Mouse (Mus musculus): ENCODE data around the gene 1700123O20Rik.

Gene 1700123O20Rik

GRCm38 (mm10) chr14:54727565-54727964, 41.5 kb downstream of the 1700123O20Rik start:
- no peak for DNase-seq

DNA sequence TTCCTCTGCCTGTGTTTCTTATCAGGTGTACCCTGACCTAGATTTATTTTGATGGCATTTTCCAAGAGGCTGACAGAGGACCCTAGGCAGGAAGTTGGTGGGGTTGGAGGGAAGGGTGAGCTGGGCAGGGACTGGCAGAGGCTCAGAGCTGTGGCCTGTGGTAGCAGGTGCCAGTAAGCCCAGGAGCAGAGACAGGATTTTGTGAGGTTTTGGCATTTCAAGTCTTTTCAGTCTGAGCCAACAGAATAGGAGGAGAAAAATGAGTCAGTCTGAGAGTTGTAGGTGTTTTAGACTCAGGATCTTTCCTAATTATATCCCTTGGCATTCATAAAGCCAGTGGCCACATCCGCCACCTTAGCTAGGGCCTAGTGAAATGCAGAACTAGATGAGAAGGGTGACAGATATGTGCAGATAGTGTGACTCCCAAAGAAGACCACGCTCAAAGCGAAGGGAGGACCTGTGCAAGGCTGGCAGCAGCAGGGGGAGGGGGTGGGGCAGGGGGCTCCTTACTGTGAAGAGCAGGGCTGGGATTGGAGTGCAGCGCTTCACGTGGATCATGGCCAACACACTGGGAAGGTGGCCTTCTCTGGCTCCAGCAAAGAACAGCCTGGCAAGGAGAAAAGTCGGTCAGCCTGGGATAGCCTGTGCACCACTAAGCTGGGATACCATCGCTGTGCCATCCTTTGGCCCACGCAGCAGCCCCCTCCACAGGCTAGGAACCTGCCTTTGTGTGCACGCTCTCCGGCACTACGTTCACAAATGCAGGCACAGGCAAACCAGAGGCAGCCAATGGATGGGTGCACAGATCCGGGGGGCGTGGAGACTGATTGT, 43.0 kb downstream of the 1700123O20Rik start:
- no peak for DNase-seq

- DNase-seq = no peak
These were observed 44.3 kb downstream of the 1700123O20Rik start for GRCm38 (mm10) chr14:54730305-54730704.

DNA sequence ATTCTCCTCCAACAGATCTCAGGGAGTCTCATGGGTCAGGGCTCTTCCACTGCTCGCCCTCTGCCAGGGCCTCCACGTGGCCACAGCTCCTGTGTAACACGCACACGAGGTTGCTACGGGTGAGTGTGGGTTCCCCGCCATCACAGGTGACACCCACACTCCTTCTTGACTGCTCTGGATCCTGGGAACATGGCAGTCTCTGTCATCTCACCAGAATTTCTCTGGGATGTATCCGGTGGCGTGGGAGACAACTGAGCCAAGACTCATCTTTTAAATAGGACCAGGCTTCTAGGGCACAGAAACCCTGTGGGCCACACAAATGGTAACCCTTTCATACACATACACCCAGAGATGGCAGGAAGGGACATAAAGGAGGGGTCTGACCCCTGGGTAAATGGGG, 46.2 kb downstream of the 1700123O20Rik start:
- no peak for DNase-seq

DNA sequence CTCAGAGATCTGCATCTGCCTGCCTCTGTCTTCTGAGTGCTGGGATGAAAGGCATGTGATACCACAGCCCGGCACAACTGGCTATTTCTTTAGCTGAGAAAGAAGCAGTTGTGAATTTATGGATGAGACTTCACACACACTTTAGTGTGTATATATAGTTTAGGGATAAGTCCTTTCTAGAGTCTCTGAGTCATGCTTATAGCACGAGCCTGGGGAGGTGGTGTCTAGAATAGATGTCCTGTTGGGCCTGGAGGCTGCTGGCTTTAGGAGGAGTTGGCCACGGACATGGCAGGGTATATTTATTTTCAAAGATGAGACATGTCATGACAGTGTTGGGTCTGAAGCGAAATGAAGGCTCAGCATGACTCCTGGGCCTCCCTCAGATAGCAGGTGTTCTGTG, 48.0 kb downstream of the 1700123O20Rik start:
- no peak for DNase-seq

GRCm38 (mm10) chr14:54735221-54735620, 49.2 kb downstream of the 1700123O20Rik start:
- no peak for DNase-seq

DNA sequence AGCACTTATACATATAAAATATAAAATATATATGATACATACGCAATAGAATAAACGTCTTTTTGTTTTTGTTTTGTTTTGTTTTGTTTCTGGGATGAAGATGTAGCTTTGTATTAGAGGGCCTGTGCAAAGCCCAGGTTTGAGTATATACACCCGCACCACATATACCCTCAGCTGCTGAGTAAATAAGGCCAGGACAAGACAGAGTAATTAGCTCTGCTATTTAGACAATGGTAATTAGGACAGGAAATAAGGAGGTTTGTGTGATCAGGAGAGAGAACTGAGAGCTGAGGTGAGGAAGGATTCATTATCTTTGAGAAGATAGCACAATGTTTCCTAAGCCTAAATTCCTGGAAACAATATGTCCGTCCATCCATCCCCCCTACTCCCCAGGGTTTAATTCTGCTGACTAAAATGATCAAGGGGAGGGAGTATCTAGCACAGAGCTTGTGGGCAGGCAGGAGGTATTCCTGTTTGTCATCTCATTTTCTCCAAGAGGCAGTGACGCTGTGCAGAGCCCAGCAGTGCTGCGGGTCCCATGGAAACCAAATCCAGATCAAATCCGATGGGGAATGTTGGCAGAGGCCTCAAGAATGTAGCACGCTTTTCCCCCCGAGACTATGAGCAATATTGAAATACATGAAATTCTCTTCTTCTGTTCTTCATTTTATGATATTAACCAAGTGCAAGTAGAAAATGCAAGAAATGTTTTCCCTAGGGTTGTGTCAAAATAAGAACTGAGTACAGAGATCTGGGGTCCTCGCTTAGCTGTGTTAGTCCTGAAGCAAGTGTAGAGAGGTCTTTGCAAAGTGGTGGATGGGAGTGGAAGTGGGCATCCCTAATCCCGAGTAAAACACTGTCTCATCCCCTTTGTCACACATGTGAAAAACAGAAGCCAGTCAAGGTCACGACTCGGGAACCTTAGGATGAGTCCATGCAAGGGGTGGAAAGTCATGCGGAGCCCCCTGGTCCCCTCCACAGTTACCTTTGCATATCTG, 50.8 kb downstream of the 1700123O20Rik start:
- DNase-seq = no peak

- DNase-seq = no peak
These were observed 51.6 kb downstream of the 1700123O20Rik start for GRCm38 (mm10) chr14:54737634-54738033.

Measured in lung, postnatal 14 days (tissue).